Mouse (Mus musculus): ENCODE measurements around the gene Mrpl4. TPM values are rescaled to one million over a fixed set of nuclear protein-coding genes. Genes with fewer than 3 reads are reported as not detected.

Mrpl4 gene
- total and polyA plus RNA-seq, 2 experiments, result 16.0 to 79.8 TPM

GRCm38 (mm10) chr9:20966008-20966407 is 36.5 kb upstream of the Mrpl4 start:
- H3K27ac ChIP-seq (replicated peaks; ENCODE audit: insufficient read depth, low read depth, low read length), result no peak overlapping the region
- no peaks in the 10 kb centered on the region for H3K27me3 ChIP-seq (ENCODE audit: control insufficient read depth, insufficient read depth, low read length)
- no peak for TF ChIP-seq CTCF (IDR thresholded peaks at IDR 0.05; ENCODE audit: low read depth, low read length)
- H3K79me2 ChIP-seq (ENCODE audit: control insufficient read depth, insufficient read depth, low read length), result no peaks in the 10 kb centered on the region
- no peak overlapping the region for H3K4me3 ChIP-seq (ENCODE audit: insufficient read depth, low read depth, low read length)
- 91% methylated on average over 3 of the region's 3 CpGs for WGBS
- no peak for DNase-seq (ENCODE audit: extremely low read depth, low read depth, low spot score)
- H3K36me3 ChIP-seq (ENCODE audit: control insufficient read depth, insufficient read depth, low read length), result no peaks in the 10 kb centered on the region
- H3K4me1 ChIP-seq (ENCODE audit: control insufficient read depth, insufficient read depth, low read length), result no peaks in the 10 kb centered on the region
- H3K9ac ChIP-seq (ENCODE audit: low read depth, low read length), result no peak overlapping the region

- no peak overlapping the region for H3K27ac ChIP-seq (replicated peaks; ENCODE audit: insufficient read depth, low read depth, low read length)
- H3K27me3 ChIP-seq (ENCODE audit: control insufficient read depth, insufficient read depth, low read length), result no peaks in the 10 kb centered on the region
- H3K79me2 ChIP-seq (ENCODE audit: control insufficient read depth, insufficient read depth, low read length), result no peaks in the 10 kb centered on the region
- no peak overlapping the region for H3K4me3 ChIP-seq (ENCODE audit: insufficient read depth, low read depth, low read length)
- DNase-seq (ENCODE audit: extremely low read depth, low read depth, low spot score), result no peak
- TF ChIP-seq CTCF (IDR thresholded peaks at IDR 0.05; ENCODE audit: low read depth, low read length) (no peak), POLR2A (IDR thresholded peaks at IDR 0.05; ENCODE audit: extremely low read depth, insufficient read depth, low read length) (no peak)
- WGBS, result 78% methylated on average over 5 of the region's 5 CpGs
- no peaks in the 10 kb centered on the region for H3K36me3 ChIP-seq (ENCODE audit: control insufficient read depth, insufficient read depth, low read length)
- H3K4me1 ChIP-seq (ENCODE audit: control insufficient read depth, insufficient read depth, low read length), result no peaks in the 10 kb centered on the region
- no peak overlapping the region for H3K9ac ChIP-seq (ENCODE audit: low read depth, low read length)
Measured at GRCm38 (mm10) chr9:20966747-20967146, 35.8 kb upstream of the Mrpl4 start.

DNA sequence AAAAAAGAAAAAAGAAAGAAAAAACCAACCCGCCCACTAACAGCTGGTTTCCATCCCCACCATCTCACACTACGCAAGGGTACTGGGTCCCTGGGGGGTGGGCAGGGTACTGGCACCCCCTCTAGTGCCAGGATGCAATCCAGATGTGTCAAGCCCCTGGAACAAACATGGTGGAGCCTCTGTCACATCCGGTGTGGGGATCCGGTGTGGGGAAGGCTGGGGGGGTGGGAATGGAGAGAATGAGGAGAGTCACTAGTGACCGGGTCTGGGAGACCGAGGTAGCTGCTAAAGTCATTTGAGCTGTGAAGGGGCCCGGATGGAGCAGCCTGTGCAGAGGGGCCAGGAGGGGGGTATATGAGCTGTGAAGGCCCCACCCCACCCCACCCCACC is 30.8 kb upstream of the Mrpl4 start:
- Histone ChIP-seq H3K4me3 (ENCODE audit: insufficient read depth, low read depth, low read length) (no peak overlapping the region), H3K9ac (ENCODE audit: low read depth, low read length) (no peak overlapping the region), H3K27ac (replicated peaks; ENCODE audit: insufficient read depth, low read depth, low read length) (no peak overlapping the region), H3K4me1 (ENCODE audit: control insufficient read depth, insufficient read depth, low read length) (no peaks in the 10 kb centered on the region; the same call in 1 of the 2 replicates), H3K36me3 (ENCODE audit: control insufficient read depth, insufficient read depth, low read length) (no peaks in the 10 kb centered on the region), H3K79me2 (ENCODE audit: control insufficient read depth, insufficient read depth, low read length) (peaks cover 4% of the 10 kb centered on the region; the same call in 1 of the 2 replicates), H3K27me3 (ENCODE audit: control insufficient read depth, insufficient read depth, low read length) (no peaks in the 10 kb centered on the region)
- WGBS, result 84% methylated on average over 7 of the region's 7 CpGs
- TF ChIP-seq CTCF (IDR thresholded peaks at IDR 0.05; ENCODE audit: low read depth, low read length) (no peak), POLR2A (IDR thresholded peaks at IDR 0.05; ENCODE audit: extremely low read depth, insufficient read depth, low read length) (no peak)
- DNase-seq (ENCODE audit: extremely low read depth, low read depth, low spot score), result no peak

GRCm38 (mm10) chr9:20972141-20972992 is 30.2 kb upstream of the Mrpl4 start:
- 79% methylated on average over 28 of the region's 28 CpGs for WGBS

GRCm38 (mm10) chr9:20973001-20973681 is 29.4 kb upstream of the Mrpl4 start:
- Histone ChIP-seq H3K4me1 (ENCODE audit: control insufficient read depth, insufficient read depth, low read length) (peaks cover 5% of the 10 kb centered on the region), H3K36me3 (ENCODE audit: control insufficient read depth, insufficient read depth, low read length) (no peaks in the 10 kb centered on the region), H3K4me3 (ENCODE audit: insufficient read depth, low read depth, low read length) (no peak overlapping the region), H3K27me3 (ENCODE audit: control insufficient read depth, insufficient read depth, low read length) (no peaks in the 10 kb centered on the region), H3K9ac (ENCODE audit: low read depth, low read length) (peak overlapping the region; percentile 30; the same call in 1 of the 2 replicates), H3K79me2 (ENCODE audit: control insufficient read depth, insufficient read depth, low read length) (peaks cover 4% of the 10 kb centered on the region; the same call in 1 of the 2 replicates), H3K27ac (replicated peaks; ENCODE audit: insufficient read depth, low read depth, low read length) (no peak overlapping the region)
- DNase-seq (ENCODE audit: extremely low read depth, low read depth, low spot score), result no peak
- 89% methylated on average over 4 of the region's 4 CpGs for WGBS
- TF ChIP-seq POLR2A (IDR thresholded peaks at IDR 0.05; ENCODE audit: extremely low read depth, insufficient read depth, low read length) (no peak), CTCF (IDR thresholded peaks at IDR 0.05; ENCODE audit: low read depth, low read length) (no peak)

More at GRCm38 (mm10) chr9:20972141-20972992, 30.2 kb upstream of the Mrpl4 start:
- no peak for DNase-seq (ENCODE audit: extremely low read depth, low read depth, low spot score)
- H3K27me3 ChIP-seq (ENCODE audit: control insufficient read depth, insufficient read depth, low read length), result no peaks in the 10 kb centered on the region
- no peak overlapping the region for H3K4me3 ChIP-seq (ENCODE audit: insufficient read depth, low read depth, low read length)
- no peaks in the 10 kb centered on the region for H3K36me3 ChIP-seq (ENCODE audit: control insufficient read depth, insufficient read depth, low read length)
- TF ChIP-seq POLR2A (IDR thresholded peaks at IDR 0.05; ENCODE audit: extremely low read depth, insufficient read depth, low read length), result no peak
- no peak for TF ChIP-seq CTCF (IDR thresholded peaks at IDR 0.05; ENCODE audit: low read depth, low read length)
- H3K4me1 ChIP-seq (ENCODE audit: control insufficient read depth, insufficient read depth, low read length), result peaks cover 2% of the 10 kb centered on the region
- peaks cover 4% of the 10 kb centered on the region; the same call in 1 of the 2 replicates for H3K79me2 ChIP-seq (ENCODE audit: control insufficient read depth, insufficient read depth, low read length)
- H3K9ac ChIP-seq (ENCODE audit: low read depth, low read length), result no peak overlapping the region
- H3K27ac ChIP-seq (replicated peaks; ENCODE audit: insufficient read depth, low read depth, low read length), result peak overlapping the region; percentile 7; the same call in 1 of the 2 replicates
